Mouse (Mus musculus): Measurements from ENCODE around the gene Mier3. TPM values are rescaled to one million over a fixed set of nuclear protein-coding genes. Genes with fewer than 3 reads are reported as not detected.
A peak's percentile ranks its signal among the peaks of the same experiment; 100 is the strongest.
"Not testable (repeated sequence)": the region's sequence is repeated elsewhere in the genome, so short reads cannot be mapped to it uniquely, and the experiment has no call there.

Mier3 gene
- total RNA-seq, 1 experiment from 2014 or later, result 41.3 TPM

- no peak for DNase-seq
Observed at GRCm38 (mm10) chr13:111703396-111703795, 22.6 kb downstream of the Mier3 start.

DNA sequence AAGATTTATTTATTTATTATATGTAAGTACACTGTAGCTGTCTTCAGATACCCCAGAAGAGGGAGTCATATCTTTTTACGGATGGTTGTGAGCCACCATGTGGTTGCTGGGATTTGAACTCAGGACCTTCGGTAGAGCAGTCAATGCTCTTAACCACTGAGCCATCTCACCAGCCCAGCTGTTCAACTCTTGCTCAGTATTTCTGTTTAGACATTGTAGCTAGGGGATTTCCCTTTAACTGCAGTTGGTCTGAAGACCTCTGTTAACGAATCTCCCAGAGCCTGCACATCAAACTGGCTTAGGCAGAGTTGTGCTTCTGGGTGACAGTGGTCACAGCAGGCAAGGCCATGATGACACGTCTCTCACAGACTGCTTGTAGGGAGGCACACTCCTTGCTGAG lies 23.2 kb downstream of the Mier3 start:
- DNase-seq, result not testable (repeated sequence)

- no peak for DNase-seq
Observed at GRCm38 (mm10) chr13:111710531-111710930, 29.8 kb downstream of the Mier3 start.

DNA sequence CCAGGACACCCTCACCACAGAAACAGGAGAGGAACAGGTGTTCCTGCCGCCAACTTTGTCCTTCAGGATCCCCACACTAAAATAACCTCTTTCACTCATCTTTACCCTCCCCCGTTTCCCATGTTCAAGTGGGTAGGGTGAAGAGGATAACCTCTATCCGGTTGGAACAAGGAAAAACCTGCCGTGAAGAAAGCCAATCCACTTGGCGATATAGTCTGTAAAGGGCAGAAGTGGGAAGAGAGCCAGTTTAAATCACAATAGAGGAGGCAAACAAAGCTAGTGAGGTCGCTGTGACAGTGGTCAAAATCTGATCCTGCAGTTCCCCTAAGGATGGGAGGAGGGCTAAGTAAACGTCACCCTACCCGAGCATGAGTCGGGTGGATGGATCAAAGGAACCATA lies 38.9 kb downstream of the Mier3 start:
- DNase-seq, result no peak

- DNase-seq, result no peak
Observed at GRCm38 (mm10) chr13:111724811-111725164, 44.0 kb downstream of the Mier3 start.

DNA sequence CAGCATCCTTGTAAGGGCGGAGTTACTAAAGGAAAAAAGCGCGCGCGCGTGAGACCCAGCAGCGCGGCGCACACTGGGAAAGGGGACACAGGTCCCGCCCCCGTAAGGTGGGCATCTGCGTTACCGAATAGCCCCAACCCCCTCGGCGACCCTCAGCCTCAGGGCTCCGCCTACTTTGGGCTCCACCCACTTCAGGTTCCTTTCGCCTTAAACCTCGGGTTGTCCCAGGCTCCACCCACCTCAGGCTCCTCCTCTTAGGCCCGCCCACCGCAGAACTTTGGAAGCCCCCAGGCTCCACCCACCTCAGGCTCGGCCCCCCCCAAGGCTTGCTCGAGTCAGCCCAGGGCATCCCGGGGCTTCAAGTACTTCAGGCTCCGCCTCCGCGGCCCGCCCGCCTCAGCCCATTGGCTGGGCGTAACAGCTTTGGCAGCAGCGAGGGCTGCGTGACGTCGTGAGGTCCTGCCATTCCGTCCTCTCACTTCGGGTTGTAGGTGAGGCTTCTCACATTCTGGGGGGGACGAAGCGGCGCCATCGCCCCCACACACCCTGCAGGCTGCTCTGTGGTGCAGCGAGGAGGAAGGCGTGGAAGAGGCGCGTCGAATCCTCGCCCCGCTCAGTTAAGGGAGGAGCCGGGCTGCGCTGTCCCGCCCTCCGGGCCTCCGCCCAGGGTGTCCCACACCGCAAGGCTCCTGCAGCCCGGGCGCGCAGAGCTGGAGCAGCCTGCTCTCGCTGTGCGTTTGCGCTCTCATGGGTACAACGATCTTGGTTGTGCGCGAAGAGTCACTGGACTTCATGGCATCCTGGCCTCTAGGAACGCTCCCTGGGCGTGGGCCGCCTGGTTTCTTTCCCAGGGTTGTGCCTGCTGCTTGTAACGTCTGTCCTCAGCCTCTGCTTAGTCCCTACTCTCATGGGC lies 44.6 kb downstream of the Mier3 start:
- DNase-seq, result peak; percentile 97

GRCm38 (mm10) chr13:111726898-111727297 lies 46.1 kb downstream of the Mier3 start:
- no peak for DNase-seq

- no peak for DNase-seq
Observed at GRCm38 (mm10) chr13:111741204-111741990, 60.6 kb downstream of the Mier3 start.

- no peak for DNase-seq
Observed at GRCm38 (mm10) chr13:111741991-111742615, 61.3 kb downstream of the Mier3 start.

- no peak for DNase-seq
Observed at GRCm38 (mm10) chr13:111744233-111745000, 63.6 kb downstream of the Mier3 start.

DNA sequence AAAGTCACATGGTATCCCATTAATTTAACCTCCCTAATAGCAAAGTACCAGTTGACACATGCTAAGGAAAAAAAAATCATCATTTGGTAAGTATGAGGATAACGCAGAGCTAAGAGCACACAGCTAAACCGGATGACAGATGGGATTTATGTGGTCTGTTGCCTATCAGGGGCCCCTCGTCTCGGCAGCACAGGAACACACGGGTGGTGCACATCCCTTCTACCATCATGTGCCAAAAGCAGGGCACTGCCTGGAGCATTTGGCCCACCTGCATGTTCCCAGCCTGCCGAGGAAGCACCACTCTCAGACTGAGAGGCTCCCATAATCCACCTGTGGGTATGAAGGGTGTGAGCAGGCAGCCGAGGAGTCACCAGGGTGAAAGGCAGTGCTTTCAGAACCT lies 64.4 kb downstream of the Mier3 start:
- DNase-seq, result no peak

- no peak for DNase-seq
Observed at GRCm38 (mm10) chr13:111746831-111747230, 66.1 kb downstream of the Mier3 start.

DNA sequence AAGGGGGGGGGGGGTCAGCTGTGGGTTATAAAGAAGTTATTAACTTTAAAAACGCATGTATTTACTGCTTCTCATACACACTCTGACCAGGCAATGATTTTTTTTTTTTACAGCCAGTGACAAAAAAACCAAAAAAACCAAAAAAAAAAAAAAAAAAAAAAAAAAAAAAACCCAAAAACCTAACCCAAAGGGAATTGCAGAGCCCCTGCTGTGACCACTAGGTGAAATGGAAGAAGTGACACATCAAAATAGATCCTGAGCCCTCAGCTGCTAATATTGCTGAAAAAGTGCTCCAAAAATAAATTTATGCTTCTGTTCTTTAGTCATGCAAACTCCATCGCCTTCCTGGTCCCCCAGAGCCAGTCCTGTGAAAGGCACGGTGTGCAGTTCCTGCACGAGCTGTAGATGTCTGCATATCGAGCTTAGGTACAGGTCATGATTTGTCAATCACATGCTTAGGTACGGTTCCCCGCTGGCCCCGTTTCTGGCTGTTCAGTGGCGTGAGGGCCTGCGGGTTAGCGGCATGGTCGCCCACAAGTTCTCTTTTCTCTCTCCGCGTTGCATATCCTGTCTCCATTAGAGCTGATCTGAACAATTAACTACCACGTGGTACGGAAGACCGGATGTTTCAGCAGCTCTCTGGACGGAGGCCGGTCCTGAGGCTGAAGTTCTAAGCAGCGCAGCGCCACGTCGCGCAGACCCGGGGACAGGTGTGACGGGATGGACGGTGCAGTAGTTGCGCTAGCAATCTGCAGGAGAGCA lies 67.7 kb downstream of the Mier3 start:
- DNase-seq, result no peak

DNA sequence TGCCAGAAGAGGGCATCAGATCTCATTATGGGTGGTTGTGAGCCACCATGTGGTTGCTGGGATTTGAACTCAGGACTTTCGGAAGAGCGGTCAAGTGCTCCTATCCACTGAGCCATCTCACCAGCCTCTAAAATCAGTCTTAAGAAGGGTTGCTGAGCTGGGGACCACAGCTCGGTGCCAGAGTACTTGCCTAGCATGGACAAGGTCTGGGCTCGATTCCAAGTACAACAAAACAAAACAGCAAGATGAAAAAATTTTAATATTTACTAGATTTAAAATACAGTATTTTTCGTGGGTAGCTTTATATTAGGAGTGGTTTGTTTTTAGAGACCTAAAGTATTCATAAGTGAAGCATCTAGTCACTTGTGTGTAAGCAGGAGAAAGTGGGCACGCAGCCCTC lies 72.5 kb downstream of the Mier3 start:
- DNase-seq, result no peak

DNA sequence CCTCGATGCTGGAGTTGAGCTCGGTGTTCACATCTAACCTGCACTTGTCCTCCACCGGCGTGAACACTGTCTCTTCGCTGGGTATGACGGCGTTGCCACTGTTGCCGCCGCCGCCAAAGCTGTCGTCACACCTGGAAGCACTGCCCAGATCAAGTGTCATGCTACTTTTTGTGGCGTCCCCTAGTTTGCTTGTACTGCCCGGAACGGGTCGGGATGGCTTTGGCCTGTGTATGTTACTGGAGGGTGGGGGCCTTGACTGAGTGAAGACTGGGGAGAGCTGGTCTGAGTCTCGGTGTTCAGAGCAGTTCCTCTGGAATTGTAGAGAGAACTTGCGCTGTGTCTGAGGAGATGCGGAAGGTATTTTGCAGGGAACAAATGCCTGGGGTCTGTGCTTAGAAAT lies 74.6 kb downstream of the Mier3 start:
- no peak for DNase-seq

- DNase-seq, result no peak
Observed at GRCm38 (mm10) chr13:111755937-111756336, 75.2 kb downstream of the Mier3 start.

GRCm38 (mm10) chr13:111756986-111757385 lies 76.2 kb downstream of the Mier3 start:
- no peak for DNase-seq

GRCm38 (mm10) chr13:111762526-111762925 lies 81.7 kb downstream of the Mier3 start:
- no peak for DNase-seq
